Mouse (Mus musculus): ENCODE results near the gene Kcnh3.
"Not testable (repeated sequence)": the region's sequence is repeated elsewhere in the genome, so short reads cannot be mapped to it uniquely, and the experiment has no call there.

Kcnh3 gene

DNA sequence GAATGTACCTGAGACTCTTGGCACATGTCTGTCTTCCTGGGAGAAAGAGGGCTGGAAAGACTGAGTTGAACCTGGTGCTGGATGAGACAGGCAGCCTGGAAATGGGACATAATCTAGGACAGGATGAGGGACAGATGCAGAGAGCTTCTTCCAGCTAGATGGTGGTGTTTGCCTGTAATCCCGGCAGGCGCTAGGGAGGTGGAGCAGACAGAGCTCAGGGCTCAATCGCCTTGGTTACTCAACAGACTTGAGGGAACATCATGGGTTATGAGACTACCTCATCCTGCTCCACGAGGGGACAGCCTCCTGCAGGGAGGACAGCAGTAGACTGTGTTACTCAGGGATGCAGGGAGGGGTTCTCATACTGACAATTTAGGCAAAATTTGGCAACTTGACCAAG is 16.6 kb downstream of the Kcnh3 start:
- DNase-seq = no peak

DNA sequence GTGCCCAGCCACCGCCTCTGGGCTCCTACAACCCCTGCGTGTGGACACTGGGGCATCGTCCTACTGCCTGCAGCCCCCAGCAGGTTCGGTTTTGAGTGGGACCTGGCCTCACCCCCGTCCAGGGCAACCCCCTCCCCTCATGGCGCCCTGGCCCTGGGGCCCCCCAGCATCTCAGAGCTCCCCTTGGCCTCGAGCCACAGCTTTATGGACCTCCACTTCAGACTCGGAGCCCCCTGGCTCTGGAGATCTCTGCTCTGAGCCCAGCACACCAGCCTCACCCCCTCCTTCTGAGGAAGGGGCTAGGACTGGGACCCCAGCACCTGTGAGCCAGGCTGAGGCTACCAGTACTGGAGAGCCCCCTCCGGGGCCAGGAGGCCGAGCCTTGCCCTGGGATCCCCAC is 17.4 kb downstream of the Kcnh3 start:
- no peak for DNase-seq

DNA sequence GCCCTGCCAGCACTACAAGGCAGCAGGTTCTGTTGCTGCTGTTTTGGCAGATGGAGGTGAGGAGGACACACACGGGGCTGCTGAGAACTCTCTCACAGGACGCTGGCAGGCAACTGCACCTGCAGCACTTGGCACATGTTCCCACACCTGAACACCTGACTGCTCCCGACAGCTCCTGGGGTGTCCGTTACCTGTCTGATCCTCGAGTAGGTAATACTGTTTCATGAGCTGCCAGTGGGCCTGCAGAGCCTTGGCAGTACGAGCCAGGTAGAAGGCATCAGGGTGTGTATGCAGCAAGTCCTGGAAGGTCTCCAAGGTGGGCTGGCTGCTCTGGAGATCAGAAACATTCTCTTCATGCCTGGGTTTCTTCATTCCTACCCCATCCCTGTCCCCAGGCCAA is 22.1 kb downstream of the Kcnh3 start:
- DNase-seq = not testable (repeated sequence)

- no peak for DNase-seq
Observed at GRCm38 (mm10) chr15:99248972-99249371, 24.3 kb downstream of the Kcnh3 start.

DNA sequence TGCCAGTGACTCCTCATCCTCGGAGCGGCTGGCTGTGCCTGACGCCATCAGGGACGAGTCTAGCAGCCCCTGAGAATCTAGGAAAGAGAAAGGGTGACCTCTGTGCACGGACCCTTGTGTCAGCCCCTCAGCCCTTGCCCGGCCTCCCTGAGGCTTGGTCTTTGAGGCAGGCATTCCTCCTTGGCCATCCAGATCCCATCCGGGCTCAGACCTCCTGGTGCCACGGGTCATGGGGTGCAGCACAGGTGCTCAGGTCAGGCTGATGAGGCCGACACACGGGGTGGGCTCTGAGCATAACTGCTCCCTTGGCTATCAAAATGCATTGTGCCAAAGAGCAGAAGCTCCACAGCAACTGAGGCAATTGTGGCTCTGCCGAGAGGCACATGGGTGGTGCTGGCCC is 25.3 kb downstream of the Kcnh3 start:
- no peak for DNase-seq

- peak; percentile 11 to 23 for DNase-seq
Observed at GRCm38 (mm10) chr15:99251111-99251510, 26.4 kb downstream of the Kcnh3 start.

DNA sequence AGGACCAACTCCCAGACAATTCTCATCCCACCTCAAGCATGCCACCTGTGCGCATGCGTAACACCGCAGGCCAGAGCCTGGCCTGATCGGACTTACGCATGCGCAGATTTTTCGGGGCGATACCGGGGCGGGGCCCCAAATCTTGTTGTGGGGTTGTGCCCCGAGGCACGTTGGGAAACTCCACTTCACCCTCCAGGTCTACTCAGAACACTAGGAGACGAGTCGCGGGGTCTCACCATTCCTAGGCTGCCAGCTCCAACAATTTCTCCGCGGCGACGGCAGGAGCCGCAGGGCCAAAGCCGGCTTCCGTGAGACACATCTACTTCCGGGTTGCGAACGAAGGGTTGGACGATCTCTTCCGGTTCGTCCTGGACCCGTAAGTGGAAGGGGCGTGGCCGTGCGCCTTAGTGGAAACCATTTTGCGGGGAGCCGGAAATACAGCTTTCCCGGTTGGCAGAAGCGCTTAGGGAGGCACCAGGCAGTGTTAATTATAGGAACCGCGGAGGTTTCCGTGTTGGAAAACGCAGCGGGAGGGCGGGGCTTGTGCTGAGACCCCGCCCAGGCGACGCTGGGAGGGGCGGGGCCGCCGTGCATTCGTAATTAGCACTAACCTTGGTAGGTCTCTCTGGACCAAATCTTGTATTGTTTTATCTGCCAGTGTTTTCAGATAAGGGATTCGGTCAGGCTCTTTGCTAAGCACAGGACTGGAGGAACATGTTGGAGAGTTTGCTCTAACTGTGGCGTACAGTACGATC is 27.1 kb downstream of the Kcnh3 start, which contains the start of gene Mcrs1:
Mcrs1 (minus strand) TSS at position 336 of the 755 bp plus-strand sequence.
- peak; percentile 98 to 99 for DNase-seq

- DNase-seq = no peak
Observed at GRCm38 (mm10) chr15:99252381-99253174, 27.9 kb downstream of the Kcnh3 start.

GRCm38 (mm10) chr15:99253175-99253479 is 28.5 kb downstream of the Kcnh3 start:
- DNase-seq = not testable (repeated sequence)

DNA sequence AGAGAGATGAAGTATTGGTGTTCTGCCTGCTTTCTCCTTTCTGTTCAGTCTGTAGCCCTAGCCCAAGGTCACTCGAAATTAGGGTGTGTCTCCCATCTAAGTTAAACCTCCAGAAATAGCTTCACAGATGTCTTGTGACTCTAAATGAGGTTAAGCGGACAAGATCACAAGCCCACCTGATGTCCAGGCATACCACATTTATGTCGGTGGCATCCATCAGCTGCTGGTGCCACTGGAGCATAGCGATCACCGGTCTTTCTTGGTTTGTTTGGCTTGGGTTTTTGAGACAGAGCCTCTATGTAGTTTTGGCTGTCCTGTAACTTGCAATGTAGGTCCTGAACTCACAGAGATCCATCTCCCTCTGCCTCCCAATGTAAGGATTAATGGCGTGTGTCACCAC is 29.1 kb downstream of the Kcnh3 start:
- DNase-seq = no peak

- no peak for DNase-seq
Observed at GRCm38 (mm10) chr15:99254477-99255005, 29.9 kb downstream of the Kcnh3 start.

- DNase-seq = no peak
Observed at GRCm38 (mm10) chr15:99255241-99255749, 30.6 kb downstream of the Kcnh3 start.

DNA sequence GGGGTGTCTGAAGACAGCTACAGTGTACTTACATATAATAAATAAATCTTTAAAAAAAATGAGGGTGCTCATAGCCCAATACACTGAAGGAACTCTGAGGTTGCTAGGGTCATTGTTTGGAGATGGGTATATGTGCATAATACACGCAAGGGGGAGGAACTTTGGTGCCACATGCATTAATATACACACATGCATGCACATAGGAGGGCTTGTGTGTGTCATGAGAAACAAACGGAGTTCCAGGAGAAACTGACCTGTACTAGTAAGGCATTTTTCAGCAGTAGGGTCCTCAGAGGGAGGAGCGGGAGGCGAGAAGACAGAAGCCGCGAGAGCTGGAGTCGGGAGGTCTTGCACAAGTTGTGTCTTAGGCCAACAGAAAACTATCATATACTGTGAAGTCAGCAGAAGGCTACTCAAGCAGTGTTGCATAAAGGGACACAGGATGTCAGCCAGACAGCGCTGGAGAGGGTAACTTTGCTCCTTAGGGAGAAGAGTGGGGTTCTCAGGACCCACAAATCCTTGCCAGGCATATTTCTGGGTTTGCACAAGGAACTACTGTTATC is 34.6 kb downstream of the Kcnh3 start:
- peak in 1 of 2 experiments; percentile 15 for DNase-seq

- peak; percentile 68 to 75 for DNase-seq
Observed at GRCm38 (mm10) chr15:99259730-99260252, 35.1 kb downstream of the Kcnh3 start.

- no peak for DNase-seq
Observed at GRCm38 (mm10) chr15:99262702-99263101, 38.0 kb downstream of the Kcnh3 start.

DNA sequence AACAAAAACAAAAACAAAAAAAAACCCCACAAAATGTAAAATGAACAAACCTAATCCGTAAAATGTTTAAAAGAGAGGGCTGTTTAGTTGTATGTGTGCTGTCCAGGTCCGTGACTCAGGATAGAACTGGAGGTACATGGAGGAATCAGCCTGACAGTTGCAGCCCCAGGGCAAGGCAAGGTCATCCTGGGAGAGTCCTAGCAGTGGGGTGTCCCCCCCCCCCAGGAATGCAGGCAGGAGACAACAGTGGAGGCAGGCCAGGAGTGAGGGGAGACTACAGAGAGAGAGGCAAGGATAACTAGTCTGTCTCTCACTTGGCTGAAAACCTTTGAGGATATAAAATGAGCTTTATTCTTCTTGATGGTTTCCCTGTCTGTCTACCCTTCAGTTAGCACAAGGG is 39.7 kb downstream of the Kcnh3 start:
- no peak for DNase-seq

- DNase-seq = peak; percentile 63 to 84
Observed at GRCm38 (mm10) chr15:99265679-99266078, 41.0 kb downstream of the Kcnh3 start.

DNA sequence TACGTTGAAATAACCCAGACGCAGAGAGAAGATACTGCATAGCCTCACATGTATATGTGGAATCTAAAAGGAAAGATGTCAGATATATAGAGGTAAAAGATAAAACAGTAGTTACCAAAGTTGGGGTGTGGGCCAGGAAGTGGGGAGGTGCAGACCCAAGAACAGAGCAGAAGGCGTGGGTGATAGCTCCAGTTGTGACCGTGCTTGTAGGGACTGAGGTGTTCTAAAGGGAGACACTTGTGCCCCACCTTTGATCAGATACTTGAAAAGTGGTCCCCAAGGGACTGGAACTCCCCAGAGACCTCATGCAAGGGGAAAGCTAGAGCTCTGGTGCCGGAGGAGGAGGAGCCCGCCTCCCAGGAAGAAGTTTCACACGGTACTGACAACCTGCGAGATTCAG is 51.4 kb downstream of the Kcnh3 start:
- DNase-seq = no peak

DNA sequence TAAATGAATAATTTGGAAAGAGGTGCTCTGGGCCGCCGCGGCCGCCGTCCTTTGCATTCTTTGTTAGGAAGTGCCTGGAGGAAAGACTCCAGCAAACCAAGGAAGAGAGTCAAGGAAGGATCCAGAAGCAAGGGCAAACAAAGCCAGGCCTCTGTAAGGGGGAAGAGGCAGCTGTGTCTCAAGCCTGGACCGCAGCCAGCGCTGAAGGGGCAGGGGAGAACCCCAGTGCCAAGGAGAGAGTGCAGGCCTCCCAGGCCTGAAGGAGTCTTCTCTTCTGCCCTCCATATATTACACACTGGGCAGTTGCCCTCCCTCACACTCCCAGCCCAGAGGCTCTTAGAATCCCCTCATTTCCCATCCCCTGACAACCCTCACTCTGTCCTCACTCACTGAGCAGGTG is 53.6 kb downstream of the Kcnh3 start:
- DNase-seq = no peak

DNA sequence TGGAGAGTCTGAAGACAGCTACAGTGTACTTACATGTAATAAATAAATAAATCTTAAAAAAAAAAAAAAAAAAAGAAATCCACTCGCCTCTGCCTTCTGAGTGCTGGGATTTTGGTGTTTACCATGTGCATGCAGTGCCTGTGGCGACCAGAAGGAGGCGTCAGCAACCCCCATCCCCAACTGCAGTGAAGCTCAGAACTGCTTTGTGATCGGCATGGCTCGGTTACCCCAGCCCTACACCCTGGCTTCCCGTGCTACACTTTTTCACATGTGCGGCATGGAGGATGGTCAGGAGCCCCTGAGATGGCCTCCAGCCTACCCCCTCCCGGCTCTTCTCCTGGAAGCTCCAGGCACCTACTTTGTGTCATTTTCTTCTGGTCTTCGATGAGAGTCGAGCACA is 58.8 kb downstream of the Kcnh3 start:
- DNase-seq = no peak

DNA sequence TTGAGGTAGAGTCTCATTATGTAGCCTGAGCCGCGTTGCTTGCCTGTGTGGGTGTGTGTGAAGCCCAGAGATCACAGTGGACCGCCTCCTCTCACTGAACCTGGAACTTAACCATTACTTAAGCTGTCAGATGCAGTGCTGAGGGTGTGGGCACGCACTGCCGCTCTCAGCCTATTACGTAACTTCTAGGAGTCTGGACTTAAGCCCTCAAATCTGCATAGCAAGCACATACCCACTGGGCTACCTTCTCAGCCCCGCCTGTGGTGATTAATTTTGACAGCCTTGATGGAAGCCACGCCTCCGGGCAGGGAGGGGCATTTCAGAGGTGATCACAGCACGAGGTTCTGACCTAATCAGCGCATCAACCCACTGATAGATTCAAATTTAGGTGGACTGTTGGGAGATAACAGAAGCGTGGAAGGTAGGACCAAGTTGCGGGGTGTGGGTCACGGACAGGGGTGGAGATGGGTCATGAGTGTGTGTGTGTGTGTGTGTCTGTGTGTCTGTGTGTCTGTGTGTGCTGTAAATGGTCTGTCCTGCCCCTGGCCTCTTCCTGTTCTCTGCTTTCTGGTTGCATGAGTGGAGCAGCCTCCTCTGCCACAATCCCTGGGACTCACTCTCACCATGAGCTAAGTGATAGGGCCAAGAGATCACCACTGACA is 60.0 kb downstream of the Kcnh3 start:
- peak; percentile 65 to 76 for DNase-seq

GRCm38 (mm10) chr15:99285189-99285535 is 60.5 kb downstream of the Kcnh3 start:
- no peak for DNase-seq

GRCm38 (mm10) chr15:99290586-99290985 is 65.9 kb downstream of the Kcnh3 start:
- no peak for DNase-seq

Measured in lung, adult 18-20 months (tissue).